8 mouse cellular contexts compared by ENCODE assay signal in the genomic region with DNA sequence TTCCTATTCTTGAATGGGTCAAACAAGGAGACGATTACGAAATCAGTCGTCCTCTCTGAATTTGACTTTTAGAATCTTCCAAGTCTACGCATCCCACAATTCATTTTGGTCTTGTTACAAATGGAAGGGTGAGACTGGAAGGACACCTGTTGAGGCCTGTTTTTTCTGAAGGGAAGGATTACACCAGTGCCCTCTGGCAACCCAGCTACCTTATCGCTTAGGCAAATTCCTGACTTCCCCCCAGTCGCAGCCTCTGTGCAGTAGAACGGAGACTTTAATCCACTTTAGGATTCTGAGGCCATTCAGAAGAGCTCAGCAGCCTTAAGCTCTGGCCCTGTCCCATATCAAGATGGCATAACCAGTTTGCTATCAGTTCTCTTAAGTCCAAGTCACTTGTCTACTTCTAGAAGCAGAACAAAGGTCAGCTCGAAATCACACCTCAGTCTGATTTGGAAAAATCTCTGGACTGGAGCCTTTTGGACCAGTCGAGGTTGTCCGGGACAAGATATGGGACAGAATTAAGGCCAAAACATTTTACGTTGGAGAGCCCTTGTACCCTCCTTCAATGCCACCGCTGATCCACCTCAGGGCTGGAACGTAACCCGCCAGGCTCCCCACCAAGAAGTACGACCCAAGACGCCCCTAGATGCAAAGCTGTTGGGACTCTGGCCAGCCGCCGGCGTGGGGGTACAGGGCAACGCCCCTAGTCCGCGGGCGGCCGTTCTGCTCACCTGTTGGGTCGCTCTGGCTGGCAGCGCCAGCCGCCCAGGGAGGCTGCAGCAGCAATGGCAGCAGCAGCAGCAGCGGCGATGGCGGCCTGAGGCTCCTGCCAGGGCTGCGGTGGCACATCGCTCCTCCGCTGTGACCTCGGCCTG. TPM values are rescaled to one million over a fixed set of nuclear protein-coding genes. Genes with fewer than 3 reads are reported as not detected.
DNase-seq lines count a peak whose midpoint lies in the region; ATAC-seq and TF ChIP-seq lines count a peak whose summit lies in the region.

No protein-coding gene starts in this region.

- no peak for TF ChIP-seq CTCF in lung, embryonic 14.5 days (IDR thresholded peaks at IDR 0.05; ENCODE audit: low read depth)

- peak overlapping the region; percentile 38 for H3K4me3 ChIP-seq in lung, embryonic 14.5 days (ENCODE audit: low read depth, low read length)
- H3K4me3 ChIP-seq in intestine, embryonic 16.5 days (ENCODE audit: low read length) = peak overlapping the region; percentile 54
- H3K4me3 ChIP-seq in neural tube, embryonic 12.5 days = peak overlapping the region; percentile 28

- H3K9ac ChIP-seq in lung, embryonic 14.5 days = peak overlapping the region; percentile 39
- peak overlapping the region; percentile 75 for H3K9ac ChIP-seq in intestine, embryonic 16.5 days (ENCODE audit: low read depth, low read length)
- 0 out of 2 replicates have a peak overlapping the region, but pooled peaks have one; percentile 8 for H3K9ac ChIP-seq in neural tube, embryonic 12.5 days

- peaks cover 21% of the 10 kb centered on the region for H3K27me3 ChIP-seq in lung, embryonic 14.5 days (ENCODE audit: insufficient read depth, low read length)
- peaks cover 3% of the 10 kb centered on the region for H3K27me3 ChIP-seq in intestine, embryonic 16.5 days (replicated peaks; ENCODE audit: control insufficient read depth, insufficient read depth, low read length)
- H3K27me3 ChIP-seq in neural tube, embryonic 12.5 days (replicated peaks) = peaks cover 27% of the 10 kb centered on the region

- no peaks in the 10 kb centered on the region for H3K9me3 ChIP-seq in lung, embryonic 14.5 days (ENCODE audit: low read depth, low read length)
- no peaks in the 10 kb centered on the region for H3K9me3 ChIP-seq in intestine, embryonic 16.5 days (ENCODE audit: control insufficient read depth, low read length)
- H3K9me3 ChIP-seq in neural tube, embryonic 12.5 days = no peaks in the 10 kb centered on the region

- H3K27ac ChIP-seq in lung, embryonic 14.5 days (ENCODE audit: low read depth) = no peak overlapping the region
- H3K27ac ChIP-seq in intestine, embryonic 16.5 days (ENCODE audit: low read length) = no peak overlapping the region; the same call in 1 of the 2 replicates
- no peak overlapping the region for H3K27ac ChIP-seq in neural tube, embryonic 12.5 days

- no peak for DNase-seq in lung, embryonic 14.5 days
- DNase-seq in lung, postnatal 36 days = no peak
- peak; percentile 74 for DNase-seq in fat pad, adult 2 months (ENCODE audit: extremely low read depth, low read depth, low spot score)
- no peak for DNase-seq in cerebellum, postnatal 10 days
- DNase-seq in left cerebral cortex, adult 18-20 months (ENCODE audit: low spot score in 2 of 2) = no peak
- DNase-seq in adrenal gland, adult 2 months = no peak

- H3K4me2 ChIP-seq in lung, embryonic 14.5 days = peak overlapping the region; percentile 68
- H3K4me2 ChIP-seq in intestine, embryonic 16.5 days (ENCODE audit: low read depth, low read length) = peak overlapping the region; percentile 80
- H3K4me2 ChIP-seq in neural tube, embryonic 12.5 days (replicated peaks) = peak overlapping the region; percentile 63

- H3K36me3 ChIP-seq in lung, embryonic 14.5 days (ENCODE audit: insufficient read depth) = no peaks in the 10 kb centered on the region
- H3K36me3 ChIP-seq in intestine, embryonic 16.5 days (ENCODE audit: control insufficient read depth, insufficient read depth, low read length) = no peaks in the 10 kb centered on the region
- H3K36me3 ChIP-seq in neural tube, embryonic 12.5 days = no peaks in the 10 kb centered on the region

- no peak for ATAC-seq in lung, embryonic 14.5 days (ENCODE audit: insufficient read depth)
- peak; percentile 66 for ATAC-seq in intestine, embryonic 16.5 days
- ATAC-seq in neural tube, embryonic 12.5 days (ENCODE audit: low FRiP score, low read depth) = no peak

- WGBS in lung, embryonic 14.5 days = 17% methylated on average over 34 of the region's 34 CpGs
- 23% methylated on average over 34 of the region's 34 CpGs for WGBS in intestine, embryonic 16.5 days
- 20% methylated on average over 34 of the region's 34 CpGs for WGBS in neural tube, embryonic 12.5 days

- H3K4me1 ChIP-seq in lung, embryonic 14.5 days (ENCODE audit: insufficient read depth) = no peaks in the 10 kb centered on the region
- H3K4me1 ChIP-seq in intestine, embryonic 16.5 days (ENCODE audit: control insufficient read depth, insufficient read depth, low read length) = peaks cover 6% of the 10 kb centered on the region
- H3K4me1 ChIP-seq in neural tube, embryonic 12.5 days = peaks cover 9% of the 10 kb centered on the region

RNA-seq across cellular contexts. Expression of gene Plbd1, which starts 0.7 kb away (rescaled TPM):
- polyA plus RNA-seq in lung, embryonic 14.5 days (2014; fragmentation: Nextera tagmentation; extraction: Ambion mirVana) = 2.9 and 4.3 TPM in 2 replicates
- polyA plus RNA-seq in intestine, embryonic 16.5 days (2015; fragmentation: Nextera tagmentation; extraction: Ambion mirVana) = 32.8 and 42.1 TPM in 2 replicates
- polyA plus RNA-seq in neural tube, embryonic 12.5 days (2016; fragmentation: Nextera tagmentation; extraction: Ambion mirVana) = 1.3 and 2.0 TPM in 2 replicates
- under 1 TPM; 0.16 to 0.65 TPM for total RNA-seq in left cerebral cortex, adult 18-20 months (2021)
- total RNA-seq in adrenal gland, adult 2 months (2021) = 10 to 100 TPM; 43.6 to 48.3 TPM
- 8.9 and 11.5 TPM in 2 replicates for polyA plus RNA-seq in adrenal gland, adult 2 months (2012; rRNA removed)

Comparison
In these comparisons a context has a peak if more than half of its experiments do, and no peak if none do; other contexts are left out.
1. H3K9ac ChIP-seq: peak in every context shown above with its lines; median percentile 75 in intestine, embryonic 16.5 days; 39 in lung, embryonic 14.5 days; 8 in neural tube, embryonic 12.5 days.